Mouse (Mus musculus): ENCODE data around the gene Tgfbr1.

Gene Tgfbr1

GRCm38 (mm10) chr4:47424376-47424775 lies 71.4 kb downstream of the Tgfbr1 start:
- DNase-seq: no peak

- no peak for DNase-seq
Measured at GRCm38 (mm10) chr4:47425247-47425830, 72.3 kb downstream of the Tgfbr1 start.

GRCm38 (mm10) chr4:47427606-47428005 lies 74.6 kb downstream of the Tgfbr1 start:
- DNase-seq: no peak

- no peak for DNase-seq
Measured at GRCm38 (mm10) chr4:47430557-47430956, 77.5 kb downstream of the Tgfbr1 start.

- no peak for DNase-seq
Measured at GRCm38 (mm10) chr4:47431081-47431480, 78.1 kb downstream of the Tgfbr1 start.

GRCm38 (mm10) chr4:47432766-47433165 lies 79.7 kb downstream of the Tgfbr1 start:
- DNase-seq: no peak

GRCm38 (mm10) chr4:47435131-47435530 lies 82.1 kb downstream of the Tgfbr1 start:
- DNase-seq: no peak

- no peak for DNase-seq
Measured at GRCm38 (mm10) chr4:47435566-47436360, 82.7 kb downstream of the Tgfbr1 start.

- DNase-seq: peak; percentile 85
Measured at GRCm38 (mm10) chr4:47437365-47438340, 84.6 kb downstream of the Tgfbr1 start.

GRCm38 (mm10) chr4:47438956-47439355 lies 85.9 kb downstream of the Tgfbr1 start:
- DNase-seq: no peak

- DNase-seq: no peak
Measured at GRCm38 (mm10) chr4:47440951-47441350, 87.9 kb downstream of the Tgfbr1 start.

GRCm38 (mm10) chr4:47448526-47448925 lies 95.5 kb downstream of the Tgfbr1 start:
- no peak for DNase-seq

GRCm38 (mm10) chr4:47449116-47449515 lies 96.1 kb downstream of the Tgfbr1 start:
- DNase-seq: no peak

- DNase-seq: no peak
Measured at GRCm38 (mm10) chr4:47449586-47450522, 96.8 kb downstream of the Tgfbr1 start.
